Mouse (Mus musculus): ENCODE measurements at regions not wholly inside any gene's neighbourhood (a gene's known extent, or its start where the extent isn't known, plus 50 kb on each side); places are given as distances from the start of the nearest gene placed in this dataset.
"Not testable (repeated sequence)": the region's sequence is repeated elsewhere in the genome, so short reads cannot be mapped to it uniquely, and the experiment has no call there.

- no peak overlapping the region for H3K4me2 ChIP-seq
- no peak overlapping the region for H3K4me3 ChIP-seq
- H3K36me3 ChIP-seq: no peaks in the 10 kb centered on the region
- no peak overlapping the region for H3K9ac ChIP-seq
- no peaks in the 10 kb centered on the region for H3K27me3 ChIP-seq (replicated peaks)
- no peak overlapping the region for H3K27ac ChIP-seq (ENCODE audit: poor library complexity, severe bottlenecking)
- 63% methylated on average over 6 of the region's 6 CpGs for WGBS
- no peak for ATAC-seq (ENCODE audit: insufficient number of reproducible peaks, low FRiP score)
- no peaks in the 10 kb centered on the region for H3K4me1 ChIP-seq (replicated peaks)
- no peaks in the 10 kb centered on the region for H3K9me3 ChIP-seq (replicated peaks)
Observed at GRCm38 (mm10) chr12:5762306-5762927, 386.9 kb upstream of the Klhl29 start.

GRCm38 (mm10) chr12:5759485-5759884 lies 384.0 kb upstream of the Klhl29 start:
- ATAC-seq (ENCODE audit: insufficient number of reproducible peaks, low FRiP score): no peak
- WGBS: 57% methylated on average over 3 of the region's 3 CpGs
- H3K9me3 ChIP-seq (replicated peaks): no peaks in the 10 kb centered on the region
- no peaks in the 10 kb centered on the region for H3K4me1 ChIP-seq (replicated peaks)
- H3K27ac ChIP-seq (ENCODE audit: poor library complexity, severe bottlenecking): no peak overlapping the region
- H3K4me2 ChIP-seq: no peak overlapping the region
- H3K9ac ChIP-seq: no peak overlapping the region
- no peak overlapping the region for H3K4me3 ChIP-seq
- H3K36me3 ChIP-seq: no peaks in the 10 kb centered on the region
- no peaks in the 10 kb centered on the region for H3K27me3 ChIP-seq (replicated peaks)

GRCm38 (mm10) chr12:5757766-5758165 lies 382.3 kb upstream of the Klhl29 start:
- Histone ChIP-seq H3K4me2 (no peak overlapping the region), H3K27me3 (replicated peaks) (no peaks in the 10 kb centered on the region), H3K4me3 (no peak overlapping the region), H3K36me3 (no peaks in the 10 kb centered on the region), H3K9ac (no peak overlapping the region), H3K27ac (ENCODE audit: poor library complexity, severe bottlenecking) (no peak overlapping the region), H3K9me3 (replicated peaks) (no peaks in the 10 kb centered on the region), H3K4me1 (replicated peaks) (no peaks in the 10 kb centered on the region)
- 70% methylated on average over 2 of the region's 2 CpGs for WGBS
- ATAC-seq (ENCODE audit: insufficient number of reproducible peaks, low FRiP score): no peak

GRCm38 (mm10) chr12:5757361-5757760 lies 381.9 kb upstream of the Klhl29 start:
- ATAC-seq (ENCODE audit: insufficient number of reproducible peaks, low FRiP score): no peak
- Histone ChIP-seq H3K27me3 (replicated peaks) (no peaks in the 10 kb centered on the region), H3K4me1 (replicated peaks) (no peaks in the 10 kb centered on the region), H3K9ac (no peak overlapping the region), H3K4me2 (no peak overlapping the region), H3K27ac (ENCODE audit: poor library complexity, severe bottlenecking) (no peak overlapping the region), H3K36me3 (no peaks in the 10 kb centered on the region), H3K4me3 (no peak overlapping the region), H3K9me3 (replicated peaks) (no peaks in the 10 kb centered on the region)
- 82% methylated on average over 4 of the region's 4 CpGs for WGBS

- 76% methylated on average over 1 of the region's 1 CpGs for WGBS
- no peak overlapping the region for H3K4me3 ChIP-seq
- ATAC-seq (ENCODE audit: insufficient number of reproducible peaks, low FRiP score): no peak
- H3K4me1 ChIP-seq (replicated peaks): no peaks in the 10 kb centered on the region
- H3K27me3 ChIP-seq (replicated peaks): no peaks in the 10 kb centered on the region
- H3K27ac ChIP-seq (ENCODE audit: poor library complexity, severe bottlenecking): no peak overlapping the region
- no peak overlapping the region for H3K9ac ChIP-seq
- no peaks in the 10 kb centered on the region for H3K36me3 ChIP-seq
- H3K4me2 ChIP-seq: no peak overlapping the region
- H3K9me3 ChIP-seq (replicated peaks): no peaks in the 10 kb centered on the region
Observed at GRCm38 (mm10) chr12:5753831-5754230, 378.3 kb upstream of the Klhl29 start.

- no peaks in the 10 kb centered on the region for H3K36me3 ChIP-seq
- no peak overlapping the region for H3K4me3 ChIP-seq
- H3K9ac ChIP-seq: no peak overlapping the region
- 0 out of 2 replicates have a peak, but pooled peaks cover 14% of the 10 kb centered on the region for H3K9me3 ChIP-seq (replicated peaks)
- no peak overlapping the region for H3K27ac ChIP-seq (ENCODE audit: poor library complexity, severe bottlenecking)
- H3K4me2 ChIP-seq: no peak overlapping the region
- H3K27me3 ChIP-seq (replicated peaks): no peaks in the 10 kb centered on the region
- WGBS: 86% methylated on average over 2 of the region's 2 CpGs
- no peak for ATAC-seq (ENCODE audit: insufficient number of reproducible peaks, low FRiP score)
- H3K4me1 ChIP-seq (replicated peaks): no peaks in the 10 kb centered on the region
Observed at GRCm38 (mm10) chr12:5744086-5744709, 368.7 kb upstream of the Klhl29 start.

GRCm38 (mm10) chr12:5736066-5736465 lies 360.6 kb upstream of the Klhl29 start:
- no peak overlapping the region for H3K27ac ChIP-seq (ENCODE audit: poor library complexity, severe bottlenecking)
- no peaks in the 10 kb centered on the region for H3K36me3 ChIP-seq
- H3K4me1 ChIP-seq (replicated peaks): no peaks in the 10 kb centered on the region
- no peak overlapping the region for H3K9ac ChIP-seq
- WGBS: 47% methylated on average over 1 of the region's 1 CpGs
- ATAC-seq (ENCODE audit: insufficient number of reproducible peaks, low FRiP score): no peak
- no peak overlapping the region for H3K4me3 ChIP-seq
- H3K9me3 ChIP-seq (replicated peaks): no peaks in the 10 kb centered on the region
- H3K27me3 ChIP-seq (replicated peaks): no peaks in the 10 kb centered on the region
- no peak overlapping the region for H3K4me2 ChIP-seq

GRCm38 (mm10) chr12:5734902-5735301 lies 359.4 kb upstream of the Klhl29 start:
- WGBS: 79% methylated on average over 3 of the region's 3 CpGs
- H3K4me2 ChIP-seq: no peak overlapping the region
- H3K27me3 ChIP-seq (replicated peaks): no peaks in the 10 kb centered on the region
- no peak overlapping the region for H3K9ac ChIP-seq
- H3K4me1 ChIP-seq (replicated peaks): no peaks in the 10 kb centered on the region
- H3K36me3 ChIP-seq: no peaks in the 10 kb centered on the region
- no peak overlapping the region for H3K4me3 ChIP-seq
- H3K27ac ChIP-seq (ENCODE audit: poor library complexity, severe bottlenecking): no peak overlapping the region
- no peak for ATAC-seq (ENCODE audit: insufficient number of reproducible peaks, low FRiP score)
- H3K9me3 ChIP-seq (replicated peaks): no peaks in the 10 kb centered on the region

- Histone ChIP-seq H3K36me3 (no peaks in the 10 kb centered on the region), H3K4me1 (replicated peaks) (no peaks in the 10 kb centered on the region), H3K27ac (ENCODE audit: poor library complexity, severe bottlenecking) (no peak overlapping the region), H3K4me3 (no peak overlapping the region), H3K9me3 (replicated peaks) (no peaks in the 10 kb centered on the region), H3K4me2 (no peak overlapping the region), H3K27me3 (replicated peaks) (no peaks in the 10 kb centered on the region), H3K9ac (no peak overlapping the region)
- 67% methylated on average over 1 of the region's 1 CpGs for WGBS
- no peak for ATAC-seq (ENCODE audit: insufficient number of reproducible peaks, low FRiP score)
Observed at GRCm38 (mm10) chr12:5723113-5723512, 347.6 kb upstream of the Klhl29 start.

GRCm38 (mm10) chr12:5717527-5717926 lies 342.0 kb upstream of the Klhl29 start:
- H3K9me3 ChIP-seq (replicated peaks); H3K4me3 ChIP-seq; ATAC-seq (ENCODE audit: insufficient number of reproducible peaks, low FRiP score); H3K27ac ChIP-seq (ENCODE audit: poor library complexity, severe bottlenecking); H3K36me3 ChIP-seq; H3K27me3 ChIP-seq (replicated peaks); H3K4me2 ChIP-seq; H3K9ac ChIP-seq; H3K4me1 ChIP-seq (replicated peaks): not testable (repeated sequence)

GRCm38 (mm10) chr12:5698778-5699454 lies 323.4 kb upstream of the Klhl29 start:
- no peaks in the 10 kb centered on the region for H3K9me3 ChIP-seq (replicated peaks)
- no peak overlapping the region for H3K4me3 ChIP-seq
- no peak overlapping the region for H3K9ac ChIP-seq
- no peaks in the 10 kb centered on the region for H3K36me3 ChIP-seq
- 60% methylated on average over 8 of the region's 8 CpGs for WGBS
- ATAC-seq (ENCODE audit: insufficient number of reproducible peaks, low FRiP score): no peak
- no peaks in the 10 kb centered on the region for H3K27me3 ChIP-seq (replicated peaks)
- no peak overlapping the region for H3K4me2 ChIP-seq
- H3K4me1 ChIP-seq (replicated peaks): no peaks in the 10 kb centered on the region
- no peak overlapping the region for H3K27ac ChIP-seq (ENCODE audit: poor library complexity, severe bottlenecking)
